Mouse (Mus musculus) E14TG2a.4 (cell line): ENCODE measurements around the gene Mlxip.

Experiments
- H3K27me3 ChIP-seq: 2 replicates; pipeline ENCODE4 v1.6.1; 2014; ENCODE audit warnings: low read length, control low read depth; ENCODE audit not compliant: insufficient read depth
- H3K36me3 ChIP-seq: 2 replicates; pipeline ENCODE4 v1.6.1; 2014; ENCODE audit warnings: low read length, control low read depth; ENCODE audit not compliant: insufficient read depth
- H3K4me1 ChIP-seq: replicated peaks from 2 replicates; pipeline ENCODE4 v1.6.1; 2014; ENCODE audit warnings: low read depth, low read length, control low read depth
- H3K4me3 ChIP-seq: replicated peaks from 2 replicates; pipeline ENCODE4 v1.5.1; 2014; ENCODE audit warnings: mild to moderate bottlenecking, low read length
- H3K9me3 ChIP-seq: 2 replicates; pipeline ENCODE4 v1.6.1; 2014; ENCODE audit warnings: low read length, control low read depth
- CTCF ChIP-seq: conservative IDR thresholded peaks from 2 replicates; pipeline ENCODE4 v1.5.1; 2014; ENCODE audit warnings: low read length
- NANOG ChIP-seq: IDR thresholded peaks from 2 replicates; pipeline ENCODE4 v1.6.1; 2014; ENCODE audit warnings: borderline replicate concordance, low read length, mixed read lengths
- POU5F1 ChIP-seq: IDR thresholded peaks from 2 replicates; pipeline ENCODE4 v1.6.1; 2014; ENCODE audit warnings: low read length, borderline replicate concordance

Gene Mlxip

DNA sequence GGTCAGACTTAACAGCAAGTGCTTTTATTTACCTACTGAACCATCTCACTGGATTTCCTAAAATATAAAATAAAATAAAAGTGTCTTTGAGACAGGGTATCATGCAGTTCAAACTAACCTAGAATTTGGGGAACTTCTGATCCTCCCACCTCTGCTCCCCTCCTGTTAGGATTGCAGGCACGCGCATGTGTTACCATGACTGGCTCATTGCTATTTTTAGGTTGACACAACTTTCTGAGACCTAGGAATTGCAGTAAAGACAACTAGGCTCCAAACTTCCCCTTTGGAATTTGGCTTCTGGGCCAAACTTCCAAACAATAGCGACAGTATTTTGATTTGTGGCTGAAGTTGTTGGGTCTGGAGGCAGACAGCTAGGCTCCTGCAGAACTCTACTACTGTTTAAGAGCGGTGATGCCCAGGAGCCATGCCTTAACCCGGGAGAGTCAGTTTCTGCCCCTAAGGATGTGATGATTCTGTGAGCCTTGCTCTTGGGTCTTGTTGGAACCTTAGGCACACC lies 754 bp upstream of the Mlxip start:
- TF ChIP-seq CTCF (no peak), POU5F1 (no peak), NANOG (no peak)
- peak overlapping the region; percentile 87 for H3K4me3 ChIP-seq
- H3K4me1 ChIP-seq = peaks cover 65% of the 10 kb centered on the region
- peaks cover 17% of the 10 kb centered on the region; the same call in 1 of the 2 replicates for H3K36me3 ChIP-seq
- H3K27me3 ChIP-seq = peaks cover 21% of the 10 kb centered on the region; the same call in 1 of the 2 replicates
- no peaks in the 10 kb centered on the region for H3K9me3 ChIP-seq

DNA sequence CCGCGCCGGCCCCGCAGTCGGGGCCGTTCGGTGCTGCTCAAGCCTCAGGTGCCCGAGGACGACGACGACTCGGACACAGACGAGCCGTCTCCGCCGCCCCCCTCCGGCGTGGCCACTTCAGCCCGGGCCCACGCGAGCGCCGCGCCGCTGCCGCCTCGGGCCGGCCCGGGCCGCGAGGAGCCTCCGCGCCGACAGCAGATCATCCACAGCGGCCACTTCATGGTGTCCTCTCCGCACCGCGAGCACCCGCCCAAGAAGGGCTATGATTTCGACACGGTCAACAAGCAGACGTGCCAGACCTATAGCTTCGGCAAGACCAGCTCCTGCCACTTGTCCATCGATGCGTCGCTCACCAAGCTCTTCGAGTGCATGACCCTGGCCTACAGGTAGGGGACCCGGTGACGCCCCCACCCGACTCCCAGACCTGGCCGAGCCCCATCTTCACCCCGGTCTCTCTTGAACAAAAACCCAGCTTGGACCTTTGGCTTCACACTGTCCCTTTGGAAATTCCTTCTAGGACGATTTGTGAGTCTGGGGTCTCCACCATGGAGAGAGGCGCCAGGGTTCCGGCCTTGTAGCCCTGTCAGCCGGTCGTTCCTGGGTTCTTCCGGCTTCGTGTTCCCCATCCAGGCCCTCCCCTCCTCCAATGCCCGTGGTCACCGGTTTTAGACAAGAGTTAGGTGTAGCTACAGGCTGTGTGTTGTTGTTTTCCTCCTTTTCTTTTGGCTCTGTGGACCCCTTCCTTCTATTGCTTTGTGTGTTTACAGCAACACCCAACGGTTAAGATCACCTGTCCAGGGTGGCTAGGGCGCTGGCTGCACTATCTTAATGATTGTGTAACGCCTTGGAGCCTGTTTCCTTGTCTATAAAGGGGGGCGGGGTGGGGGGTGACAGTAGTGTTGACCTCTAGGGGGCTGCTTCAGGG lies 621 bp downstream of the Mlxip start:
- H3K4me3 ChIP-seq = peak overlapping the region; percentile 87
- no peaks in the 10 kb centered on the region for H3K9me3 ChIP-seq
- H3K27me3 ChIP-seq = peaks cover 21% of the 10 kb centered on the region; the same call in 1 of the 2 replicates

DNA sequence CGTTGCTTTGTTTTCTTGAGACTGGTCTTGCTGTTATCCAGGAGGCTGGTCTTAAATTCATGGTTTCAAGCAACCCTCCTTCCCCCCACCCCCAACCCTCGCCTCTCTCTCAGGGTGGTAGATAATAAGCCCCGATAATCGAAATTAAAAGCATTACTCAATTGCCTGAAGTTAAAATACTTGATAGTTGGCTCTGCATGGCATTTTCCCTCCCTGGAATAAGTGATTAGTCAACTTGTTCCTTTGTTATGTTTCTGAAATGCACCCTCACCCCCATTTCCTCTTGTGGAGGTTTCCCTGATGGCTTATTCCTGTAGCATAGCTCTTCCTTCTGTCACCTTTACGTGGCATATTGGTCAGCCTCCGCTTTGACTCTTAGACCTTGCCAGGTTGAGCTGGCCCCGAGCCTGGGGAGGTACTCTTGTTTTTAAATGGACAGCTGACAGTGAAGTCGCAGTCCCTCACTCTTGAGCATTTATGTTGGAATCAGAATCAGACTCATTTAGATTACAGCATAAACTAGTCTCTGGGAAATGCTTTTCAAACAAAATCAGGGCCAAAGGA lies 2.4 kb downstream of the Mlxip start:
- no peak for TF ChIP-seq NANOG
- no peak for TF ChIP-seq CTCF
- TF ChIP-seq POU5F1 = no peak
- peaks cover 41% of the 10 kb centered on the region for H3K4me1 ChIP-seq
- peaks cover 21% of the 10 kb centered on the region; the same call in 1 of the 2 replicates for H3K27me3 ChIP-seq
- peaks cover 17% of the 10 kb centered on the region; the same call in 1 of the 2 replicates for H3K36me3 ChIP-seq
- H3K9me3 ChIP-seq = no peaks in the 10 kb centered on the region
- no peak overlapping the region for H3K4me3 ChIP-seq

More for the DNA sequence above, 621 bp downstream of the Mlxip start:
- Histone ChIP-seq H3K36me3 (peaks cover 17% of the 10 kb centered on the region; the same call in 1 of the 2 replicates), H3K4me1 (peaks cover 54% of the 10 kb centered on the region)
- no peak for TF ChIP-seq POU5F1
- TF ChIP-seq CTCF = 0 out of 2 replicates have a peak, but pooled peaks have one; percentile 4

DNA sequence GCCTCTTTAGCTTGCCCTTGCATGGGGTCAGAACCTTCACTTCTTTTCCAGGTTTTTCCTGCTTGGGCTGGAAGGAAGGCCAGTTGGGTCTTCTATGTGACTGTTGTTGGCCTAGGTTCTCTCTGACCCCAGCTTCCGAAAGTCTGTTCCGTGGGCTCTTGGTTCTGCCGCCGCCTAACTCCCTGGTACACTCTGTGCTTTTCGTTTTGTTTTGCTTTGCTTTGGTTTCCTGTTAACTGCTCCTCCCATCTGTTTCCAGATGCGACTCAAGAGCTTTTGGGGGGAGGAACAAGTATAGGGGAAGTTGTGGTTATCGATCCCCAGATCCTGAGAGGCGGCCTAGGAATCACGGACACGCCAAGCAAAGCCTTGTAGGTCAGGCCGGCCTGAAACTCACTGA lies 3.2 kb downstream of the Mlxip start:
- TF ChIP-seq NANOG = no peak
- no peak for TF ChIP-seq CTCF
- no peak for TF ChIP-seq POU5F1
- Histone ChIP-seq H3K4me1 (peaks cover 41% of the 10 kb centered on the region), H3K4me3 (no peak overlapping the region), H3K27me3 (peaks cover 21% of the 10 kb centered on the region; the same call in 1 of the 2 replicates), H3K36me3 (peaks cover 17% of the 10 kb centered on the region; the same call in 1 of the 2 replicates), H3K9me3 (no peaks in the 10 kb centered on the region)

DNA sequence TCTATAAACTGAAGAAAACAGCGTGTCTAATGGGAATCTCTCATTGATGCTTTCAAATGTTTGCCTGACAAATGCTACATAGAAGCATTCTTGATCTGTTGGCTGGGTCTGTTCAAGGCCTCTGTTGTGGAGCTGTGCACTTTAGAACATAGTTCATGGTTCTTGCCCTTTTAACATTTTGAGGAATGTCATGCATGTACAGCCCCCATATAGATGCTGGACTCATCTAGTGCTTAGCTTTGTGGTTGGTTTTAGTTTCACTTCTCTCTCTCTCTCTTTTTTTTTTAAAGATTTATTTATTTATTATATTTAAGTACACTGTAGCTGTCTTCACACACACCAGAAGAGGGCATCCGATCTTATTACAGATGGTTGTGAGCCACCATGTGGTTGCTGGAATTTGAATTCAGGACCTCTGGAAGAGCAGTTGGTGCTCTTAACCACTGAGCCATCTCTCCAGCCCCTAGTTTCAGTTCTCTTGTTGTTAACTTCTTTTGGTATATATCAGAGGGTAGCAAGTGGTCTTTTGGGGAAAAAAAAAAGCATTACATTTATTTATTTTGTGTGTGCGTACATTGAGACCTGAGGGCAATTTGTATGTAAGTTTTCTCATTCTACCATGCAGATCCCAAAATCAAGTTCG lies 4.4 kb downstream of the Mlxip start:
- H3K9me3 ChIP-seq = no peaks in the 10 kb centered on the region
- peaks cover 17% of the 10 kb centered on the region; the same call in 1 of the 2 replicates for H3K36me3 ChIP-seq
- H3K4me3 ChIP-seq = no peak overlapping the region
- no peak for TF ChIP-seq CTCF
- no peak for TF ChIP-seq NANOG
- no peak for TF ChIP-seq POU5F1
- H3K27me3 ChIP-seq = peaks cover 21% of the 10 kb centered on the region; the same call in 1 of the 2 replicates
- H3K4me1 ChIP-seq = peaks cover 33% of the 10 kb centered on the region

DNA sequence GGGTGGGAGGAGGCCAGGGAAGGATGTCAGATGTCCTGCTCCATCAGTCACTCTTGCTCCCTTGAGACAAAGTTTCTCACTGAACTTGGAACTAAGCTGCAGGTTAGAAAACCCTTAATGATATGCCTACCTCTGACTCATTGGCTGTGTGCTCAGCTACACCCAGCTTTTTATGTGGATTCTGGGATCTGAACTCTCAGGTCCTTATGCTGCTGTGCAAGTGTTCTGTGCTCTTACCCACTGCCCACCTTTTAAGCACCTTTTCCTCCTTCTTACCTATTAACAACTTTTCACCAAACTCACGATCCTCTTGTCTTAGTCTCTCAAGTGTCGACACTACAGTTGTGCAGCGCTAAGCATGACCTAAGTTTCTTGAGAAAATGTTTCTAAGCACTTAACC lies 9.9 kb downstream of the Mlxip start:
- TF ChIP-seq POU5F1 = no peak
- Histone ChIP-seq H3K36me3 (no peaks in the 10 kb centered on the region), H3K9me3 (no peaks in the 10 kb centered on the region), H3K4me1 (peaks cover 20% of the 10 kb centered on the region), H3K4me3 (no peak overlapping the region), H3K27me3 (no peaks in the 10 kb centered on the region)

DNA sequence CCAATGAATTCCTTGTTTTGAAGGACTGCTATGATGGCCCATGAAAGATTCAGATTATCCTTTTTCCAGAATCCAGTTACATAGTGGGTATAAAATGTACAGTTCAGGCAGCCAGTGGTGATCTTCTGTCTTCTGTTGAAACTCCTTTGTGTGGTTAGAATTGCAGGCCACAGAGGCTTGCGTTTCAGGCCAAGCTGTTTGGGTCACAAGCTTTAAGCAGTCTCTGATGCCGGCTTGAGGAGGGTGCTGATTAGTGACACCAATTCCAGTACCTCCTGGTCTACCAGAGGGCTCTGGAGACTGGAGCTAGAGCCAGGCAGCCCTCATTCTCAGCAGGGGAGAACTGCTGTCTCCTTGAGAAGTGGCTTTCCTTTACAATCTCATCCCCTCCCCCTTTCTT lies 12.4 kb downstream of the Mlxip start:
- H3K36me3 ChIP-seq = no peaks in the 10 kb centered on the region; the same call in 1 of the 2 replicates
- H3K9me3 ChIP-seq = no peaks in the 10 kb centered on the region
- TF ChIP-seq NANOG = no peak
- no peak for TF ChIP-seq CTCF
- TF ChIP-seq POU5F1 = no peak
- H3K4me1 ChIP-seq = peaks cover 20% of the 10 kb centered on the region
- H3K4me3 ChIP-seq = no peak overlapping the region
- no peaks in the 10 kb centered on the region for H3K27me3 ChIP-seq

DNA sequence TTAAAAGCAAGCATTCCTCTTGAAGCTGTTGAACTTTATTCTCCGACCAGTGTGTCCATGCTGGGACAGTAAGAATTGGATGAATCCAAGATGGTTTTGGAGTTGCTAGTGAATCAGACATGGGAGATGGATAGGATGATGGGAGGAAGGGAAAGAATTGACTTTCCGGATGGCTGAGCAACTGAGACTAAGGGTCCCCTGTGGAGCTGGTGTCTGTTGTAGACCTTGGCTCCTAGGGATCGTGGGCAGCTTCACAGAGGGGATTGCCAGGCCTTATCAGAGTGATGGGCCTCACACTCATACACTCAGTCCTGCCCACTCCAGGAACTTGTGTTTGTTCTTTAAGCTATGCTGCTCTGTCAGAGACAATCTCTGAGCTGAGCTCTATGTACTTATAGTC lies 13.6 kb downstream of the Mlxip start:
- no peaks in the 10 kb centered on the region for H3K27me3 ChIP-seq
- no peak for TF ChIP-seq NANOG
- no peak for TF ChIP-seq POU5F1
- no peak for TF ChIP-seq CTCF
- H3K4me3 ChIP-seq = no peak overlapping the region
- H3K36me3 ChIP-seq = no peaks in the 10 kb centered on the region; the same call in 1 of the 2 replicates
- no peaks in the 10 kb centered on the region for H3K9me3 ChIP-seq
- peaks cover 20% of the 10 kb centered on the region for H3K4me1 ChIP-seq
